Mouse (Mus musculus): ENCODE data around the gene Fgfr2.
A peak's percentile ranks its signal among the peaks of the same experiment; 100 is the strongest.
"Not testable (repeated sequence)": the region's sequence is repeated elsewhere in the genome, so short reads cannot be mapped to it uniquely, and the experiment has no call there.

Fgfr2 gene

GRCm38 (mm10) chr7:132665664-132666382 lies 457.3 kb downstream of the Fgfr2 start:
- DNase-seq (ENCODE audit: low read depth, low spot score), result no peak

- DNase-seq (ENCODE audit: low read depth, low spot score), result no peak
These were observed 458.3 kb downstream of the Fgfr2 start for GRCm38 (mm10) chr7:132664815-132665214.

- not testable (repeated sequence) for DNase-seq (ENCODE audit: low read depth, low spot score)
These were observed 460.3 kb downstream of the Fgfr2 start for GRCm38 (mm10) chr7:132662831-132663230.

GRCm38 (mm10) chr7:132659633-132660032 lies 463.5 kb downstream of the Fgfr2 start:
- peak; percentile 21 for DNase-seq (ENCODE audit: low read depth, low spot score)

GRCm38 (mm10) chr7:132658688-132659087 lies 464.5 kb downstream of the Fgfr2 start:
- no peak for DNase-seq (ENCODE audit: low read depth, low spot score)

GRCm38 (mm10) chr7:132658058-132658450 lies 465.1 kb downstream of the Fgfr2 start:
- DNase-seq (ENCODE audit: low read depth, low spot score), result no peak

- no peak for DNase-seq (ENCODE audit: low read depth, low spot score)
These were observed 465.6 kb downstream of the Fgfr2 start for GRCm38 (mm10) chr7:132657371-132658057.

GRCm38 (mm10) chr7:132656548-132656947 lies 466.6 kb downstream of the Fgfr2 start:
- DNase-seq (ENCODE audit: low read depth, low spot score), result peak; percentile 84

- peak; percentile 94 for DNase-seq (ENCODE audit: low read depth, low spot score)
These were observed 467.1 kb downstream of the Fgfr2 start for GRCm38 (mm10) chr7:132656075-132656474.

- no peak for DNase-seq (ENCODE audit: low read depth, low spot score)
These were observed 468.7 kb downstream of the Fgfr2 start for GRCm38 (mm10) chr7:132654412-132654811.

GRCm38 (mm10) chr7:132646514-132646913 lies 476.6 kb downstream of the Fgfr2 start:
- DNase-seq (ENCODE audit: low read depth, low spot score), result no peak

GRCm38 (mm10) chr7:132644605-132645279 lies 478.4 kb downstream of the Fgfr2 start:
- DNase-seq (ENCODE audit: low read depth, low spot score), result no peak

- DNase-seq (ENCODE audit: low read depth, low spot score), result peak; percentile 23
These were observed 481.5 kb downstream of the Fgfr2 start for GRCm38 (mm10) chr7:132641606-132642005.

GRCm38 (mm10) chr7:132640946-132641345 lies 482.2 kb downstream of the Fgfr2 start:
- DNase-seq (ENCODE audit: low read depth, low spot score), result no peak

- DNase-seq (ENCODE audit: low read depth, low spot score), result peak; percentile 72
These were observed 484.6 kb downstream of the Fgfr2 start for GRCm38 (mm10) chr7:132638446-132639087.

- no peak for DNase-seq (ENCODE audit: low read depth, low spot score)
These were observed 485.9 kb downstream of the Fgfr2 start for GRCm38 (mm10) chr7:132637292-132637691.

GRCm38 (mm10) chr7:132631313-132631712 lies 491.8 kb downstream of the Fgfr2 start:
- DNase-seq (ENCODE audit: low read depth, low spot score), result no peak

- DNase-seq (ENCODE audit: low read depth, low spot score), result no peak
These were observed 495.7 kb downstream of the Fgfr2 start for GRCm38 (mm10) chr7:132627448-132627847.

- DNase-seq (ENCODE audit: low read depth, low spot score), result no peak
These were observed 497.0 kb downstream of the Fgfr2 start for GRCm38 (mm10) chr7:132626174-132626573.

- DNase-seq (ENCODE audit: low read depth, low spot score), result no peak
These were observed 499.0 kb downstream of the Fgfr2 start for GRCm38 (mm10) chr7:132624161-132624560.

GRCm38 (mm10) chr7:132619975-132620918 lies 502.9 kb downstream of the Fgfr2 start:
- no peak for DNase-seq (ENCODE audit: low read depth, low spot score)

Data from ES-CJ7 (cell line).